Mouse (Mus musculus): ENCODE data around the gene Palmd. TPM values are rescaled to one million over a fixed set of nuclear protein-coding genes. Genes with fewer than 3 reads are reported as not detected.

The Palmd gene
- polyA plus RNA-seq, 1 experiment from 2014 or later, result 8.2 TPM

GRCm38 (mm10) chr3:116955061-116955460 is 13.7 kb downstream of the Palmd start:
- Histone ChIP-seq H3K9me3 (no peaks in the 10 kb centered on the region), H3K36me3 (no peaks in the 10 kb centered on the region), H3K27me3 (no peaks in the 10 kb centered on the region), H3K4me2 (no peak overlapping the region), H3K4me1 (no peaks in the 10 kb centered on the region), H3K4me3 (no peak overlapping the region), H3K27ac (no peak overlapping the region), H3K9ac (no peak overlapping the region)
- WGBS, result 66% methylated on average over 6 of the region's 6 CpGs
- ATAC-seq (ENCODE audit: insufficient number of reproducible peaks, insufficient read depth, low FRiP score, low TSS enrichment, low read depth), result no peak

- Histone ChIP-seq H3K9me3 (no peaks in the 10 kb centered on the region), H3K27ac (no peak overlapping the region), H3K4me2 (no peak overlapping the region), H3K27me3 (no peaks in the 10 kb centered on the region), H3K36me3 (no peaks in the 10 kb centered on the region), H3K4me3 (no peak overlapping the region), H3K9ac (no peak overlapping the region), H3K4me1 (no peaks in the 10 kb centered on the region)
- WGBS, result 81% methylated on average over 6 of the region's 6 CpGs
- ATAC-seq (ENCODE audit: insufficient number of reproducible peaks, insufficient read depth, low FRiP score, low TSS enrichment, low read depth), result no peak
Measured at GRCm38 (mm10) chr3:116953366-116953765, 15.4 kb downstream of the Palmd start.

GRCm38 (mm10) chr3:116952242-116952899 is 16.4 kb downstream of the Palmd start:
- Histone ChIP-seq H3K9me3 (no peaks in the 10 kb centered on the region), H3K36me3 (no peaks in the 10 kb centered on the region), H3K4me3 (no peak overlapping the region), H3K4me1 (no peaks in the 10 kb centered on the region), H3K9ac (no peak overlapping the region), H3K27me3 (no peaks in the 10 kb centered on the region), H3K27ac (no peak overlapping the region), H3K4me2 (no peak overlapping the region)
- WGBS, result 73% methylated on average over 8 of the region's 8 CpGs
- ATAC-seq (ENCODE audit: insufficient number of reproducible peaks, insufficient read depth, low FRiP score, low TSS enrichment, low read depth), result no peak

GRCm38 (mm10) chr3:116951489-116951888 is 17.3 kb downstream of the Palmd start:
- Histone ChIP-seq H3K36me3 (no peaks in the 10 kb centered on the region), H3K9ac (no peak overlapping the region), H3K9me3 (no peaks in the 10 kb centered on the region), H3K4me2 (no peak overlapping the region), H3K4me1 (no peaks in the 10 kb centered on the region), H3K27ac (no peak overlapping the region), H3K4me3 (no peak overlapping the region), H3K27me3 (no peaks in the 10 kb centered on the region)
- ATAC-seq (ENCODE audit: insufficient number of reproducible peaks, insufficient read depth, low FRiP score, low TSS enrichment, low read depth), result no peak
- 97% methylated on average over 3 of the region's 3 CpGs for WGBS

GRCm38 (mm10) chr3:116950665-116951115 is 18.1 kb downstream of the Palmd start:
- WGBS, result 77% methylated on average over 6 of the region's 6 CpGs
- H3K36me3 ChIP-seq, result no peaks in the 10 kb centered on the region
- H3K4me3 ChIP-seq, result no peak overlapping the region
- ATAC-seq (ENCODE audit: insufficient number of reproducible peaks, insufficient read depth, low FRiP score, low TSS enrichment, low read depth), result no peak
- no peak overlapping the region for H3K27ac ChIP-seq
- H3K9me3 ChIP-seq, result no peaks in the 10 kb centered on the region
- no peak overlapping the region for H3K4me2 ChIP-seq
- no peak overlapping the region for H3K9ac ChIP-seq
- H3K4me1 ChIP-seq, result no peaks in the 10 kb centered on the region
- no peaks in the 10 kb centered on the region for H3K27me3 ChIP-seq

GRCm38 (mm10) chr3:116946476-116946875 is 22.3 kb downstream of the Palmd start:
- no peak overlapping the region for H3K4me2 ChIP-seq
- no peak overlapping the region for H3K9ac ChIP-seq
- H3K27me3 ChIP-seq, result no peaks in the 10 kb centered on the region
- H3K9me3 ChIP-seq, result no peaks in the 10 kb centered on the region
- no peaks in the 10 kb centered on the region for H3K36me3 ChIP-seq
- no peak for ATAC-seq (ENCODE audit: insufficient number of reproducible peaks, insufficient read depth, low FRiP score, low TSS enrichment, low read depth)
- H3K4me3 ChIP-seq, result no peak overlapping the region
- H3K27ac ChIP-seq, result no peak overlapping the region
- 81% methylated on average over 4 of the region's 4 CpGs for WGBS
- no peaks in the 10 kb centered on the region for H3K4me1 ChIP-seq

GRCm38 (mm10) chr3:116943422-116943821 is 25.4 kb downstream of the Palmd start:
- Histone ChIP-seq H3K4me1 (no peaks in the 10 kb centered on the region), H3K27me3 (no peaks in the 10 kb centered on the region), H3K36me3 (no peaks in the 10 kb centered on the region), H3K4me2 (no peak overlapping the region), H3K9ac (no peak overlapping the region), H3K9me3 (peaks cover 4% of the 10 kb centered on the region; the same call in 1 of the 2 replicates), H3K27ac (no peak overlapping the region), H3K4me3 (no peak overlapping the region)
- 79% methylated on average over 4 of the region's 4 CpGs for WGBS
- ATAC-seq (ENCODE audit: insufficient number of reproducible peaks, insufficient read depth, low FRiP score, low TSS enrichment, low read depth), result no peak

- peaks cover 7% of the 10 kb centered on the region; the same call in 1 of the 2 replicates for H3K9me3 ChIP-seq
- H3K4me3 ChIP-seq, result no peak overlapping the region
- 80% methylated on average over 6 of the region's 6 CpGs for WGBS
- H3K4me1 ChIP-seq, result no peaks in the 10 kb centered on the region
- no peaks in the 10 kb centered on the region for H3K36me3 ChIP-seq
- H3K27me3 ChIP-seq, result no peaks in the 10 kb centered on the region
- H3K9ac ChIP-seq, result no peak overlapping the region
- no peak overlapping the region for H3K4me2 ChIP-seq
- no peak for ATAC-seq (ENCODE audit: insufficient number of reproducible peaks, insufficient read depth, low FRiP score, low TSS enrichment, low read depth)
- no peak overlapping the region for H3K27ac ChIP-seq
Measured at GRCm38 (mm10) chr3:116942751-116943150, 26.0 kb downstream of the Palmd start.

GRCm38 (mm10) chr3:116941559-116942117 is 27.1 kb downstream of the Palmd start:
- Histone ChIP-seq H3K36me3 (no peaks in the 10 kb centered on the region), H3K9ac (no peak overlapping the region), H3K27me3 (no peaks in the 10 kb centered on the region), H3K4me1 (no peaks in the 10 kb centered on the region), H3K4me2 (no peak overlapping the region), H3K9me3 (peaks cover 7% of the 10 kb centered on the region; the same call in 1 of the 2 replicates), H3K4me3 (no peak overlapping the region), H3K27ac (no peak overlapping the region)
- 92% methylated on average over 1 of the region's 1 CpGs for WGBS
- no peak for ATAC-seq (ENCODE audit: insufficient number of reproducible peaks, insufficient read depth, low FRiP score, low TSS enrichment, low read depth)

- Histone ChIP-seq H3K27me3 (no peaks in the 10 kb centered on the region), H3K9me3 (peaks cover 7% of the 10 kb centered on the region; the same call in 1 of the 2 replicates), H3K4me1 (no peaks in the 10 kb centered on the region), H3K27ac (no peak overlapping the region), H3K9ac (no peak overlapping the region), H3K36me3 (no peaks in the 10 kb centered on the region), H3K4me3 (no peak overlapping the region), H3K4me2 (no peak overlapping the region)
- no peak for ATAC-seq (ENCODE audit: insufficient number of reproducible peaks, insufficient read depth, low FRiP score, low TSS enrichment, low read depth)
- WGBS, result 73% methylated on average over 10 of the region's 10 CpGs
Measured at GRCm38 (mm10) chr3:116940804-116941558, 27.8 kb downstream of the Palmd start.

GRCm38 (mm10) chr3:116936934-116937691 is 31.7 kb downstream of the Palmd start:
- no peak for ATAC-seq (ENCODE audit: insufficient number of reproducible peaks, insufficient read depth, low FRiP score, low TSS enrichment, low read depth)

More at GRCm38 (mm10) chr3:116936934-116937691, 31.7 kb downstream of the Palmd start:
- Histone ChIP-seq H3K4me2 (no peak overlapping the region), H3K4me3 (no peak overlapping the region), H3K36me3 (no peaks in the 10 kb centered on the region), H3K9ac (no peak overlapping the region), H3K27me3 (no peaks in the 10 kb centered on the region), H3K9me3 (peaks cover 7% of the 10 kb centered on the region; the same call in 1 of the 2 replicates), H3K4me1 (no peaks in the 10 kb centered on the region), H3K27ac (no peak overlapping the region)
- 54% methylated on average over 4 of the region's 4 CpGs for WGBS

Measured in embryonic facial prominence, embryonic 13.5 days (tissue).